Mouse (Mus musculus) thymus, adult 2 months (tissue): ENCODE measurements around the gene Peak1.
"Not testable (repeated sequence)": the region's sequence is repeated elsewhere in the genome, so short reads cannot be mapped to it uniquely, and the experiment has no call there.

Experiments used
- CTCF ChIP-seq: fragments of 200-500 bp; IDR thresholded peaks from 2 replicates; pipeline ENCODE4 v1.5.1; 2012; ENCODE audit warnings: mild to moderate bottlenecking, control low read depth, low read length, moderate library complexity, borderline replicate concordance; ENCODE audit not compliant: control insufficient read depth, poor library complexity, insufficient read depth; ENCODE audit errors: extremely low read depth
- POLR2A ChIP-seq: fragments of 200-500 bp; IDR thresholded peaks from 2 replicates; pipeline ENCODE4 v1.6.1; 2012; ENCODE audit warnings: mild to moderate bottlenecking, low read length, control low read depth, moderate library complexity; ENCODE audit not compliant: control insufficient read depth, poor library complexity, insufficient read depth; ENCODE audit errors: extremely low read depth

DNA sequence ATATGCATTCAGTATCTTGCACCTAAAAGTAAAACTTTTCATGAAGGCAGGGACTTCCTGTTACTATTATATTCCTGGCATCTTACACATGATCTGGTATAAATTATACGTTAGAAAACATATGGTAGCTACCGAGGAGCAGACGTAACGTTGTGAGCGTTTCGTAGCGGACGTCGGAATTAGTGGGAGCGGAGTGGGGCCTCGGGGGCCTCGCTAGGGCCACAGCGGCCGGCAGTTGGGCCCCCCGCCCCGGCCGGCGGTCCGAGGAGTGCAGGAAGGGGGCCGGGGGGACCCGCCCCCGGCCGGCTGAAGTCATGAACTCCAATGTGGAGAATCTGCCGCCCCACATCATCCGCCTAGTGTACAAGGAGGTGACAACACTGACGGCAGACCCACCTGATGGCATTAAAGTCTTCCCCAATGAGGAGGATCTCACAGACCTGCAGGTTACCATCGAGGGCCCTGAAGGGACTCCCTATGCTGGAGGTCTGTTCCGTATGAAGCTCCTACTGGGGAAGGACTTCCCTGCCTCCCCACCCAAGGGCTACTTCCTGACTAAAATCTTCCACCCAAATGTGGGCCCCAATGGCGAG, 19.5 kb upstream of the Peak1 start:
- not testable (repeated sequence) for TF ChIP-seq CTCF, POLR2A
